Mouse (Mus musculus): ENCODE results near the gene Appl1.
"Not testable (repeated sequence)": the region's sequence is repeated elsewhere in the genome, so short reads cannot be mapped to it uniquely, and the experiment has no call there.

Gene Appl1

GRCm38 (mm10) chr14:26969164-26969563, 1.9 kb downstream of the Appl1 start:
- DNase-seq (ENCODE audit: low spot score): no peak

- DNase-seq (ENCODE audit: low spot score): no peak
Measured at GRCm38 (mm10) chr14:26960518-26960917, 10.5 kb downstream of the Appl1 start.

- DNase-seq (ENCODE audit: low spot score): not testable (repeated sequence)
Measured at GRCm38 (mm10) chr14:26956139-26956538, 14.9 kb downstream of the Appl1 start.

- DNase-seq (ENCODE audit: low spot score): no peak
Measured at GRCm38 (mm10) chr14:26935558-26935957, 35.5 kb downstream of the Appl1 start.

- no peak for DNase-seq (ENCODE audit: low spot score)
Measured at GRCm38 (mm10) chr14:26934891-26935290, 36.1 kb downstream of the Appl1 start.

- no peak for DNase-seq (ENCODE audit: low spot score)
Measured at GRCm38 (mm10) chr14:26923702-26924421, 47.2 kb downstream of the Appl1 start.

GRCm38 (mm10) chr14:26919310-26919709, 51.7 kb downstream of the Appl1 start:
- DNase-seq (ENCODE audit: low spot score): no peak

GRCm38 (mm10) chr14:26913681-26914268, 57.3 kb downstream of the Appl1 start:
- DNase-seq (ENCODE audit: low spot score): peak; percentile 15

GRCm38 (mm10) chr14:26911826-26912225, 59.2 kb downstream of the Appl1 start:
- DNase-seq (ENCODE audit: low spot score): no peak

- no peak for DNase-seq (ENCODE audit: low spot score)
Measured at GRCm38 (mm10) chr14:26911201-26911600, 59.8 kb downstream of the Appl1 start.

- not testable (repeated sequence) for DNase-seq (ENCODE audit: low spot score)
Measured at GRCm38 (mm10) chr14:26910461-26910860, 60.6 kb downstream of the Appl1 start.

GRCm38 (mm10) chr14:26907401-26907800, 63.6 kb downstream of the Appl1 start:
- DNase-seq (ENCODE audit: low spot score): no peak

GRCm38 (mm10) chr14:26900893-26901292, 70.1 kb downstream of the Appl1 start:
- no peak for DNase-seq (ENCODE audit: low spot score)

- no peak for DNase-seq (ENCODE audit: low spot score)
Measured at GRCm38 (mm10) chr14:26899490-26899889, 71.5 kb downstream of the Appl1 start.

- no peak for DNase-seq (ENCODE audit: low spot score)
Measured at GRCm38 (mm10) chr14:26894392-26894791, 76.6 kb downstream of the Appl1 start, which contains the start of gene Asb14. Gene Asb14 (plus strand): TSS chr14:26894557.

GRCm38 (mm10) chr14:26890777-26891176, 80.3 kb downstream of the Appl1 start:
- no peak for DNase-seq (ENCODE audit: low spot score)

- no peak for DNase-seq (ENCODE audit: low spot score)
Measured at GRCm38 (mm10) chr14:26887244-26887643, 83.8 kb downstream of the Appl1 start.

- no peak for DNase-seq (ENCODE audit: low spot score)
Measured at GRCm38 (mm10) chr14:26881700-26882099, 89.3 kb downstream of the Appl1 start.

- no peak for DNase-seq (ENCODE audit: low spot score)
Measured at GRCm38 (mm10) chr14:26879976-26880375, 91.1 kb downstream of the Appl1 start.

GRCm38 (mm10) chr14:26878756-26879155, 92.3 kb downstream of the Appl1 start:
- no peak for DNase-seq (ENCODE audit: low spot score)
